Mouse (Mus musculus): Measurements from ENCODE around the gene Ltbp4.

GRCm38 (mm10) chr7:27332353-27333199 lies 4.9 kb downstream of the Ltbp4 start:
- peak; percentile 65 for TF ChIP-seq CTCF (IDR thresholded peaks at IDR 0.05; ENCODE audit: borderline replicate concordance, insufficient read depth, low read depth, low read length)
- TF ChIP-seq POLR2A (IDR thresholded peaks at IDR 0.05; ENCODE audit: borderline replicate concordance, insufficient read depth, low read length): no peak

All from cerebellum, adult 2 months (tissue).